Mouse (Mus musculus) stomach, embryonic 14.5 days (tissue): ENCODE measurements around the gene Pex16. TPM values are rescaled to one million over a fixed set of nuclear protein-coding genes. Genes with fewer than 3 reads are reported as not detected.
A peak's percentile ranks its signal among the peaks of the same experiment; 100 is the strongest.

ENCODE experiments used
- ATAC-seq: fragments of 200-750 bp; cut with Nextera tagmentation; 2 replicates; pipeline ENCODE4 v1.8.0; 2017; ENCODE audit warnings: low read depth, moderate TSS enrichment; ENCODE audit not compliant: insufficient number of reproducible peaks, insufficient read depth, low FRiP score
- H3K27ac ChIP-seq: fragments of 300-500 bp; sonication (generic); 2 replicates; pipeline ENCODE4 v1.5.1; 2014; ENCODE audit warnings: mild to moderate bottlenecking, low read length, moderate library complexity, mixed read lengths
- H3K27me3 ChIP-seq: fragments of 300-500 bp; sonication (generic); 2 replicates; pipeline ENCODE4 v1.6.1; 2014; ENCODE audit warnings: low read length, control low read depth, mixed read lengths; ENCODE audit not compliant: control insufficient read depth, insufficient read depth
- H3K36me3 ChIP-seq: fragments of 300-500 bp; sonication (generic); 2 replicates; pipeline ENCODE4 v1.6.1; 2014; ENCODE audit warnings: mild to moderate bottlenecking, control low read depth, low read length, moderate library complexity, mixed read lengths; ENCODE audit not compliant: control insufficient read depth, insufficient read depth
- H3K4me1 ChIP-seq: fragments of 300-500 bp; sonication (generic); 2 replicates; pipeline ENCODE4 v1.6.1; 2014; ENCODE audit warnings: low read length, control low read depth, mixed read lengths; ENCODE audit not compliant: control insufficient read depth, insufficient read depth
- H3K4me2 ChIP-seq: fragments of 300-500 bp; sonication (generic); replicated peaks from 2 replicates; pipeline ENCODE4 v1.6.1; 2014; ENCODE audit warnings: low read depth, low read length, control low read depth
- H3K4me3 ChIP-seq: fragments of 300-500 bp; sonication (generic); 2 replicates; pipeline ENCODE4 v1.5.1; 2014; ENCODE audit warnings: low read depth, low read length, control low read depth
- H3K9ac ChIP-seq: fragments of 300-500 bp; sonication (generic); replicated peaks from 2 replicates; pipeline ENCODE4 v1.6.1; 2014; ENCODE audit warnings: low read depth, mild to moderate bottlenecking, control low read depth, low read length, moderate library complexity, mixed read lengths
- H3K9me3 ChIP-seq: fragments of 300-500 bp; sonication (generic); 2 replicates; pipeline ENCODE4 v1.6.1; 2016; ENCODE audit warnings: low read depth, low read length, control low read depth; ENCODE audit not compliant: control insufficient read depth
- WGBS: fragments of 180-500 bp; shearing (Covaris S2); extraction: QIAGEN DNeasy Blood & Tissue Kit; methylation state at CpG from one replicate; pipeline ENCODE4 v1.1.7; 2014; 5-methylcytosine and 5-hydroxymethylcytosine counted together
- polyA plus RNA-seq: library from polyadenylated mRNA; unstranded; fragments of >200 nt; fragmentation: Nextera tagmentation; extraction: Ambion mirVana; gene quantifications from 2 replicates; pipeline ENCODE4 v1.2.1, GENCODE M21; 2014

The Pex16 gene
- polyA plus RNA-seq, 1 experiment from 2014 or later, result 23.2 TPM

DNA sequence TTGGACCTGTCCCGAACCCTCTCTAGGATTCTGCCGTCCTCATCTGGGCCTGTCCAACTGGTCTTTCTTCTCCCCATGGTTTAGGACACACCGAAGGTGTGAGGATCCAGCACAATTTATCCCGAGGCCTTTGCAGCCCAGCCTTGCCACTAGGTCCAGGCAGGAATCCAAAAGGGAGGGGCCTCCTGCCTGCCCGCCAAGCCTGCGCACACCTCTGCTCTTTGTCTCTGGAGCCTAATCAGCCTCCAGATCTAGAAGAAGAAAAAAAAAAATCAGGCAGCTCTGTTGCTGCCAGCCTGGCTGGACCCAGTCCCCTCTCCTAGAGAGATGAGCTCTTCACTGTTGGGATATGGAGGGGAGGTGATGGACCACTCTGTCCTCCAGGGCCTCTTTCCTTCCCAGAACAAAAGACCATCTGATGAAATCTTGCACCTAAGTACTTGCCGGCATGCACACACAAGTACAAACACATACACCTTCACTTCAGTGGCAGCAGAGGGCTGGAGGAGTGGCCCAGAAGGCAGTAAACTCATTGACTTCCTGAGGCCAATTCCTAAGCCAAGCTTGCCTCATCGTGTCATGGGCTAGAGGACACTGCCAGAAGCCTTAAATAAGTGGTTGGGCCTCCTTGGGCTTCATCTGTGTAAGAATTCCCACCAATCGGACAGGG is 1.6 kb upstream of the Pex16 start:
- ATAC-seq, result no peak
- Histone ChIP-seq H3K4me1 (peaks cover 31% of the 10 kb centered on the region), H3K4me3 (no peak overlapping the region), H3K36me3 (no peaks in the 10 kb centered on the region), H3K9ac (no peak overlapping the region), H3K27ac (peak overlapping the region; percentile 82), H3K9me3 (no peaks in the 10 kb centered on the region), H3K27me3 (no peaks in the 10 kb centered on the region), H3K4me2 (no peak overlapping the region)
- WGBS, result 49% methylated on average over 9 of the region's 9 CpGs

- Histone ChIP-seq H3K4me3 (no peak overlapping the region), H3K27me3 (no peaks in the 10 kb centered on the region), H3K4me1 (peaks cover 31% of the 10 kb centered on the region), H3K9me3 (no peaks in the 10 kb centered on the region), H3K27ac (peak overlapping the region; percentile 82), H3K9ac (no peak overlapping the region), H3K36me3 (no peaks in the 10 kb centered on the region; the same call in 1 of the 2 replicates), H3K4me2 (no peak overlapping the region)
- ATAC-seq, result no peak
- 77% methylated on average over 11 of the region's 11 CpGs for WGBS
Measured at GRCm38 (mm10) chr2:92373437-92373813, 1.1 kb upstream of the Pex16 start.

GRCm38 (mm10) chr2:92375099-92375623 is 685 bp downstream of the Pex16 start:
- Histone ChIP-seq H3K9me3 (no peaks in the 10 kb centered on the region), H3K9ac (peak overlapping the region; percentile 45), H3K4me1 (peaks cover 31% of the 10 kb centered on the region), H3K4me3 (peak overlapping the region; percentile 75), H3K27me3 (no peaks in the 10 kb centered on the region), H3K27ac (peak overlapping the region; percentile 86), H3K36me3 (peaks cover 14% of the 10 kb centered on the region; the same call in 1 of the 2 replicates), H3K4me2 (peak overlapping the region; percentile 84)
- peak; percentile 92 for ATAC-seq
- WGBS, result under 1% methylated on average over 29 of the region's 29 CpGs

- peaks cover 30% of the 10 kb centered on the region for H3K4me1 ChIP-seq
- no peaks in the 10 kb centered on the region for H3K27me3 ChIP-seq
- peak overlapping the region; percentile 45 for H3K9ac ChIP-seq
- no peak for ATAC-seq
- peak overlapping the region; percentile 75 for H3K4me3 ChIP-seq
- WGBS, result 12% methylated on average over 10 of the region's 10 CpGs
- H3K4me2 ChIP-seq, result peak overlapping the region; percentile 84
- no peaks in the 10 kb centered on the region for H3K9me3 ChIP-seq
- H3K36me3 ChIP-seq, result peaks cover 18% of the 10 kb centered on the region; the same call in 1 of the 2 replicates
- no peak overlapping the region; the same call in 1 of the 2 replicates for H3K27ac ChIP-seq
Measured at GRCm38 (mm10) chr2:92375788-92376187, 1.3 kb downstream of the Pex16 start.

DNA sequence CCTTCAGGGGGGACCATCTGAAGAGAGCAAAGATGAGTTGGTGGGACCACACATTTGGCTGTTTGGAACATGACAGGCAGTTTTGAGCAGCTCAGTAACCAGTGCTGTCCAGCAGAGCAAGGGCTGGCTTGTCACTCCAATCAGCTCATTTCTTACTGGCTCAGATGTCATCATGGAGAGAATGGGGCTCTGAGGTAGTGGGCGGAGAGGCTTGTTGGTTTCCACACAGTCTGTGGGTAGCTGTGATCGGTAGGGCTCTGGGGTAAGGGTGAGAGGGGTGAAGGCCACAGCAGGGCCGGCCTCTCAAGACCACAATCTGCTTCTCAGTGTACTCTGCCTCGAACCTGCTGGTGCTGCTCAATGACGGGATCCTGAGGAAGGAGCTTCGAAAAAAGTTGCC is 1.8 kb downstream of the Pex16 start:
- Histone ChIP-seq H3K9me3 (no peaks in the 10 kb centered on the region), H3K4me3 (peak overlapping the region; percentile 75), H3K4me2 (peak overlapping the region; percentile 84), H3K36me3 (peaks cover 18% of the 10 kb centered on the region; the same call in 1 of the 2 replicates), H3K27ac (no peak overlapping the region), H3K4me1 (peaks cover 25% of the 10 kb centered on the region; the same call in 1 of the 2 replicates), H3K27me3 (no peaks in the 10 kb centered on the region), H3K9ac (peak overlapping the region; percentile 45; the same call in 1 of the 2 replicates)
- WGBS, result 76% methylated on average over 6 of the region's 6 CpGs
- no peak for ATAC-seq

DNA sequence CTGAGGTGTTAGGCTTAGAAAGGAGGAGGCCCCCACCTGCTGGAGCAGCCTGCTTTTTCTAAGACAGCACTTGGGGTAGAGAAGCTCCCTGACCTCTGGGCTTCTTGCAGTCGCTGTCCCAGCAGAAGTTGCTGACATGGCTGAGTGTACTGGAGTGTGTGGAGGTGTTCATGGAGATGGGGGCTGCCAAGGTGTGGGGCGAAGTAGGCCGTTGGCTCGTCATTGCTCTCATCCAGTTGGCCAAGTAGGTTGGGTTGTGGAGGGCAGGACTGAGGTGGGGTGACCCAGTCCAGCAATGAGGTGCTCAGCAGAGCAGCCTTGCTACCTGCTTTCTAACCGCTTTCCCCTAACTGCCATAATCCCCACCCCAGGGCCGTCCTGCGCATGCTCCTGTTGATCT is 2.8 kb downstream of the Pex16 start:
- Histone ChIP-seq H3K4me1 (peaks cover 16% of the 10 kb centered on the region; the same call in 1 of the 2 replicates), H3K27me3 (no peaks in the 10 kb centered on the region), H3K27ac (no peak overlapping the region), H3K4me2 (no peak overlapping the region), H3K36me3 (peaks cover 23% of the 10 kb centered on the region; the same call in 1 of the 2 replicates), H3K9me3 (no peaks in the 10 kb centered on the region), H3K4me3 (no peak overlapping the region), H3K9ac (no peak overlapping the region)
- no peak for ATAC-seq
- 96% methylated on average over 7 of the region's 7 CpGs for WGBS

GRCm38 (mm10) chr2:92379783-92380494 is 5.5 kb downstream of the Pex16 start:
- 78% methylated on average over 17 of the region's 17 CpGs for WGBS
- Histone ChIP-seq H3K27me3 (no peaks in the 10 kb centered on the region), H3K4me2 (no peak overlapping the region), H3K4me1 (peaks cover 8% of the 10 kb centered on the region; the same call in 1 of the 2 replicates), H3K27ac (no peak overlapping the region), H3K36me3 (peaks cover 40% of the 10 kb centered on the region), H3K4me3 (no peak overlapping the region), H3K9ac (no peak overlapping the region), H3K9me3 (no peaks in the 10 kb centered on the region)
- ATAC-seq, result no peak

GRCm38 (mm10) chr2:92380495-92381050 is 6.1 kb downstream of the Pex16 start:
- no peak overlapping the region for H3K4me2 ChIP-seq
- no peak overlapping the region for H3K4me3 ChIP-seq
- no peak overlapping the region for H3K27ac ChIP-seq
- WGBS, result 62% methylated on average over 6 of the region's 6 CpGs
- no peaks in the 10 kb centered on the region for H3K9me3 ChIP-seq
- H3K4me1 ChIP-seq, result peaks cover 8% of the 10 kb centered on the region; the same call in 1 of the 2 replicates
- no peak overlapping the region for H3K9ac ChIP-seq
- no peaks in the 10 kb centered on the region for H3K27me3 ChIP-seq
- no peak for ATAC-seq
- H3K36me3 ChIP-seq, result peaks cover 43% of the 10 kb centered on the region
